Mouse (Mus musculus) MEL (cell line): ENCODE results near the gene Phgdh. TPM values are rescaled to one million over a fixed set of nuclear protein-coding genes. Genes with fewer than 3 reads are reported as not detected.

Experiments
- DNase-seq: peaks from one replicate; pipeline ENCODE4 v3.0.0; 2011; ENCODE audit warnings: low read depth, low spot score
- H3K27ac ChIP-seq: 2 replicates; pipeline ENCODE4 v1.5.1; 2012; ENCODE audit warnings: low read depth, mild to moderate bottlenecking, control low read depth, low read length, moderate library complexity; ENCODE audit not compliant: control insufficient read depth
- H3K27me3 ChIP-seq, 2 experiments: fragments of 150-350 bp in 1 of 2; sonication (generic) in 1 of 2; 2 replicates each; pipeline ENCODE4 v1.6.1; 2012; ENCODE audit warnings: low read length in 2 of 2, mild to moderate bottlenecking in 2 of 2, improper control_type of control experiment in 1 of 2, moderate library complexity in 1 of 2; ENCODE audit not compliant: insufficient read depth in 2 of 2, control insufficient read depth in 1 of 2
- H3K36me3 ChIP-seq, 2 experiments: 2 replicates each; pipeline ENCODE4 v1.6.1; 2012 to 2014; ENCODE audit warnings: low read length in 2 of 2, improper control_type of control experiment in 1 of 2, inconsistent platforms in 1 of 2, mild to moderate bottlenecking in 1 of 2; ENCODE audit not compliant: insufficient read depth in 2 of 2, control insufficient read depth in 1 of 2
- H3K4me1 ChIP-seq, 2 experiments: fragments of 150-350 bp in 1 of 2; sonication (generic) in 1 of 2; 2 replicates each; pipeline ENCODE4 v1.6.1; 2012; ENCODE audit warnings: low read length in 2 of 2, improper control_type of control experiment in 1 of 2, mild to moderate bottlenecking in 1 of 2; ENCODE audit not compliant: insufficient read depth in 2 of 2, control insufficient read depth in 1 of 2
- H3K4me3 ChIP-seq, 2 experiments: fragments of 150-350 bp in 1 of 2; sonication (generic) in 1 of 2; 2 replicates each; pipeline ENCODE4 v1.5.1; 2012; ENCODE audit warnings: low read depth in 2 of 2, low read length in 2 of 2, mild to moderate bottlenecking in 2 of 2, moderate library complexity in 2 of 2, control low read depth in 1 of 2, improper control_type of control experiment in 1 of 2; ENCODE audit not compliant: control insufficient read depth in 1 of 2, insufficient read depth in 1 of 2
- H3K79me2 ChIP-seq: 2 replicates; pipeline ENCODE4 v1.6.1; 2012; ENCODE audit warnings: mild to moderate bottlenecking, low read length, moderate library complexity; ENCODE audit not compliant: control insufficient read depth, poor library complexity, insufficient read depth
- H3K9ac ChIP-seq: 2 replicates; pipeline ENCODE4 v1.6.1; 2012; ENCODE audit warnings: low read depth, mild to moderate bottlenecking, control low read depth, low read length, moderate library complexity; ENCODE audit not compliant: control insufficient read depth, poor library complexity, severe bottlenecking
- H3K9me3 ChIP-seq: fragments of 150-350 bp; sonication (generic); replicated peaks from 2 replicates; pipeline ENCODE4 v1.6.1; 2012; ENCODE audit warnings: mild to moderate bottlenecking, low read length, improper control_type of control experiment, moderate library complexity; ENCODE audit not compliant: insufficient read depth
- BHLHE40 ChIP-seq: IDR thresholded peaks from 2 replicates; pipeline ENCODE4 v1.6.1; 2012; ENCODE audit warnings: low read depth, mild to moderate bottlenecking, inconsistent platforms, low read length, improper control_type of control experiment, borderline replicate concordance
- CTCF ChIP-seq, 3 experiments: IDR thresholded peaks in 2 of 3; conservative IDR thresholded peaks in 1 of 3; 2 replicates each; pipeline ENCODE4 v1.5.1; 2011 to 2012; ENCODE audit warnings: low read length in 3 of 3, low read depth in 2 of 3, mild to moderate bottlenecking in 2 of 3, improper control_type of control experiment in 1 of 3, inconsistent platforms in 1 of 3, mixed read lengths in 1 of 3, moderate library complexity in 1 of 3; ENCODE audit not compliant: control insufficient read depth in 1 of 3, insufficient read depth in 1 of 3, poor library complexity in 1 of 3, severe bottlenecking in 1 of 3
- EP300 ChIP-seq, 2 experiments: IDR thresholded peaks; 2 replicates each; pipeline ENCODE4 v1.6.1; 2011; ENCODE audit warnings: improper control_type of control experiment in 2 of 2, low read length in 2 of 2, low read depth in 1 of 2, mild to moderate bottlenecking in 1 of 2
- GATA1 ChIP-seq: IDR thresholded peaks from 2 replicates; pipeline ENCODE4 v1.6.1; 2011; ENCODE audit warnings: low read depth, low read length, improper control_type of control experiment
- KAT2A ChIP-seq: conservative IDR thresholded peaks from 2 replicates; pipeline ENCODE4 v1.6.1; 2012; ENCODE audit warnings: low read depth, low read length, improper control_type of control experiment, inconsistent platforms
- MAX ChIP-seq: IDR thresholded peaks from 2 replicates; pipeline ENCODE4 v1.6.1; 2011; ENCODE audit warnings: low read length, improper control_type of control experiment
- MXI1 ChIP-seq: IDR thresholded peaks from 2 replicates; pipeline ENCODE4 v1.6.1; 2011; ENCODE audit warnings: mild to moderate bottlenecking, low read depth, low read length, improper control_type of control experiment
- NRF1 ChIP-seq: IDR thresholded peaks from 2 replicates; pipeline ENCODE4 v1.6.1; 2014; ENCODE audit warnings: low read depth, mild to moderate bottlenecking, inconsistent platforms, low read length, improper control_type of control experiment, moderate library complexity; ENCODE audit not compliant: poor library complexity, insufficient read depth, severe bottlenecking
- POLR2A ChIP-seq, 2 experiments: IDR thresholded peaks; 2 replicates each; pipeline ENCODE4 v1.6.1; 2011 to 2012; ENCODE audit warnings: low read length in 2 of 2, mild to moderate bottlenecking in 2 of 2, control low read depth in 1 of 2, improper control_type of control experiment in 1 of 2, low read depth in 1 of 2, moderate library complexity in 1 of 2; ENCODE audit not compliant: control insufficient read depth in 1 of 2, insufficient read depth in 1 of 2, poor library complexity in 1 of 2
- RAD21 ChIP-seq: IDR thresholded peaks from 2 replicates; pipeline ENCODE4 v1.6.1; 2011; ENCODE audit warnings: mild to moderate bottlenecking, low read depth, low read length, improper control_type of control experiment
- RCOR1 ChIP-seq: IDR thresholded peaks from 2 replicates; pipeline ENCODE4 v1.6.1; 2012; ENCODE audit warnings: low read depth, mild to moderate bottlenecking, inconsistent platforms, low read length, improper control_type of control experiment
- SMC3 ChIP-seq: IDR thresholded peaks from 2 replicates; pipeline ENCODE4 v1.6.1; 2011; ENCODE audit warnings: low read depth, low read length, improper control_type of control experiment
- TCF12 ChIP-seq: IDR thresholded peaks from 2 replicates; pipeline ENCODE4 v1.6.1; 2014; ENCODE audit warnings: low read depth, mild to moderate bottlenecking, inconsistent platforms, low read length, improper control_type of control experiment, moderate library complexity
- ZC3H11A ChIP-seq: IDR thresholded peaks from 2 replicates; pipeline ENCODE4 v1.6.1; 2012; ENCODE audit warnings: low read depth, mild to moderate bottlenecking, inconsistent platforms, low read length, improper control_type of control experiment
- polyA plus RNA-seq, 2 experiments: library from polyadenylated mRNA; stranded (reverse) in 1 of 2; unstranded in 1 of 2; fragments of >175 nt in 1 of 2; fragments of >200 nt in 1 of 2; gene quantifications; 2 replicates each; pipeline versions ENCODE4 v1.2.1 to v1.2.4; 2012; ENCODE audit warnings: low replicate concordance in 2 of 2, low read depth in 1 of 2; ENCODE audit not compliant: insufficient read length in 2 of 2, insufficient read depth in 1 of 2, missing spikeins in 1 of 2
- total RNA-seq: library from RNA; depleted of rRNA; stranded (reverse); fragments of 300-350 nt; gene quantifications from 2 replicates; pipeline ENCODE4 v1.2.3, GENCODE M21; 2012

Phgdh gene
- total and polyA plus RNA-seq, 3 experiments: 247 to 303 TPM; not detected in 1

DNA sequence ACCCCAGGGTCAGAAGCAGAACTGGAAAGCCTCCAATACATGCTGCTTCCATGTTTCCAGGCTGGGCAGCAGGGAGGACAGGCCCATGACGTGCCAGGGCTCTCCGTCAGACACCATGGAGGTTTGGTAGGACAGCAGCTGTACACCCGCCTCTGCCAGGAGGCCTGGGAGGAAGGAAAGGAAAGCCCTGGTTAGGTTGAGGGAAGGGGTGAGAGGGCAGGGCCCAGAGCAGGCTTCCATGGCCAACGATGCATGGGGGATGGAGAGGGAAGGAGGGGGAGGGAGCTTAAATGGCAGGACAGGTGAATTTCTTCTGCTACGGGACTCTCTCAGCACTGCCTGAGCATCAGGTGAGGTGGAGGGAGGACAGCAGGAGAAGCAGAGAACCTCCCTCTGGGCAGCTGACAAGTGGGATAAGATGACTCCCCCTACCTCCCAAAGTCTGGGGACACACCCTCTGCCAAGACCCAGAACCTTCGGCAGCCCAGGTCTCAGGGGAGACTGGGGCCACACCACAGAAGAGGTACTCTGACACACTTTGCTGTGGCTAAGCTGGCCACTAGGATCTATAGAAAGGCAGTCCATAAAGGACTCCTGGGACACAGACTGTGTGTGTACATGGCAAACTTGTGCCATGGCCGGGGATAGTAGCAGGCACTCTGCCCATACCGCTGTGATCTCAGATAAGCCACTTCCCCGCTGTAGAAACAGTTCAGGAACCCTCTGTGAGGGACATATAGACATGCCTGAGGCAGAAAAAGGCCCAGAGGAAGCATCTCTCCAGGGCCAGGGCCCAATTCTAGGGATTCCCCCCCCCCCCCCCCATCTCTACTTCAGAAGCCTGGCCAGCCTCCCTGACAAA is 26.3 kb downstream of the Phgdh start:
- DNase-seq: peak; percentile 32
- H3K79me2 ChIP-seq: no peaks in the 10 kb centered on the region
- H3K4me3 ChIP-seq: no peak overlapping the region
- H3K4me1 ChIP-seq: no peaks in the 10 kb centered on the region; a peak in 1 of 4 replicates
- peaks cover 0 to 9% of the 10 kb centered on the region in 2 experiments; a peak in 2 of 4 replicates for H3K36me3 ChIP-seq
- H3K9ac ChIP-seq: no peak overlapping the region
- H3K9me3 ChIP-seq: no peaks in the 10 kb centered on the region
- H3K27ac ChIP-seq: no peak overlapping the region
- no peaks in the 10 kb centered on the region for H3K27me3 ChIP-seq
- no peak for TF ChIP-seq POLR2A (IDR thresholded peaks at IDR 0.05; ENCODE audit: control insufficient read depth in 1 of 2, insufficient read depth in 1 of 2, low read depth in 1 of 2, low read length in 2 of 2, poor library complexity in 1 of 2)
- TF ChIP-seq GATA1: 0 out of 2 replicates have a peak, but pooled peaks have one; percentile 8

DNA sequence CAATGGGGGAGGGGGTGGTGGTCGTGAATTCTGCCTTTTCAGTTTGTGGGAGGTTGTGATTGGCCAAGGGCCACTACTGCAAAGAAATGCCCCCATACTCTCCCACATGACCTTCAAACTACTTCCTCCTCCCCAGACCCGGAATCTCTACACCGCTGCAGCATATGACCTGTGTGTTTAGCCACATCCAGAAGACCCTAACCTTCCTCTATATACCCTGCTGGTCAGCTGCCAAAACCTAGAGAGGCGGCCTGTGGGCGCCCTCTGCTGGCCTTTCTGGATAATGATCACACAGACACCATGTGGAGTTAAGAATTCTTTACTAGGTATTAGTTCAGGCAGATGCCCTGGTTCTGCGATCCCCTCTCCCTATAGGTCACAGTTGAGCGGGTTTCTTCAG is 26.9 kb downstream of the Phgdh start:
- H3K27ac ChIP-seq: no peak overlapping the region
- H3K4me1 ChIP-seq: no peaks in the 10 kb centered on the region; a peak in 1 of 4 replicates
- no peaks in the 10 kb centered on the region for H3K27me3 ChIP-seq
- no peak overlapping the region for H3K4me3 ChIP-seq
- peak; percentile 51 for DNase-seq
- H3K9ac ChIP-seq: no peak overlapping the region
- peaks cover 0 to 7% of the 10 kb centered on the region in 2 experiments; a peak in 2 of 4 replicates for H3K36me3 ChIP-seq
- no peaks in the 10 kb centered on the region for H3K79me2 ChIP-seq
- TF ChIP-seq RCOR1: no peak
- no peak for TF ChIP-seq MAX
- no peak for TF ChIP-seq NRF1
- TF ChIP-seq POLR2A (IDR thresholded peaks at IDR 0.05; ENCODE audit: control insufficient read depth in 1 of 2, insufficient read depth in 1 of 2, low read depth in 1 of 2, low read length in 2 of 2, poor library complexity in 1 of 2): 0 out of 4 replicates have a peak, but pooled peaks of 1 of the 2 experiments have one; percentile 11
- TF ChIP-seq RAD21: peak; percentile 72
- no peak for TF ChIP-seq TCF12
- TF ChIP-seq BHLHE40: no peak
- TF ChIP-seq SMC3: peak; percentile 77
- TF ChIP-seq ZC3H11A: peak; percentile 53
- TF ChIP-seq CTCF (IDR thresholded peaks at IDR 0.05 in 2 of 3, conservative IDR thresholded peaks at IDR 0.05 in 1 of 3; ENCODE audit: control insufficient read depth in 1 of 3, insufficient read depth in 1 of 3, low read depth in 2 of 3, low read length in 3 of 3, poor library complexity in 1 of 3, severe bottlenecking in 1 of 3): peak; percentile 51 to 90 (median 71)
- no peak for TF ChIP-seq KAT2A
- TF ChIP-seq, all 39 proteins: peak for 5
- H3K9me3 ChIP-seq: no peaks in the 10 kb centered on the region

DNA sequence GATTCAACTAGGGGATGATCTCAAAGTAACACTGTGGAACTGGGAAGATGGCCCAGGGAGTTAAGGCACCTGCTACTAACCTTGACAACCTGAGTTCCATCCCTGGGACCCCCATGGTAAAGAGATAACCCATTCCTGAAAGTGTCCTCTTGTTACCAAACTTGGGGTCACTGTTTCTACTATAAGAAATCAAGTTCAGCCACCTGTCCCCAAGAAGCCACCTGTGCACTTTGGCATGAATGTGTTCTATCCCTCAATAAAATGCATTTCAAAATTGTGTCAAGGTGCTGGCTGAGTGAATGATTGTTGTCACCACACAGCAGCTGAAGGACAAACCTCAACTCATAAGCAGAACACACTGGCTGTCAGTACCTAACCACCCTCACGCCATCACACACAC is 29.3 kb downstream of the Phgdh start:
- no peak for DNase-seq
- H3K27me3 ChIP-seq: no peaks in the 10 kb centered on the region
- H3K36me3 ChIP-seq: peaks cover 0 to 3% of the 10 kb centered on the region in 2 experiments; a peak in 1 of 4 replicates
- no peaks in the 10 kb centered on the region for H3K79me2 ChIP-seq
- no peak for TF ChIP-seq MXI1
- TF ChIP-seq EP300 (IDR thresholded peaks at IDR 0.05; ENCODE audit: low read depth in 1 of 2, low read length in 2 of 2): no peak
- no peaks in the 10 kb centered on the region; a peak in 1 of 4 replicates for H3K4me1 ChIP-seq
- no peak overlapping the region for H3K4me3 ChIP-seq
- H3K27ac ChIP-seq: no peak overlapping the region
- H3K9me3 ChIP-seq: no peaks in the 10 kb centered on the region
- H3K9ac ChIP-seq: no peak overlapping the region
